Mouse (Mus musculus): ENCODE measurements around the gene Pgm1. TPM values are rescaled to one million over a fixed set of nuclear protein-coding genes. Genes with fewer than 3 reads are reported as not detected.

The Pgm1 gene
- total and polyA plus RNA-seq, 3 experiments, result 6.7 to 28.6 TPM; not detected in 1

DNA sequence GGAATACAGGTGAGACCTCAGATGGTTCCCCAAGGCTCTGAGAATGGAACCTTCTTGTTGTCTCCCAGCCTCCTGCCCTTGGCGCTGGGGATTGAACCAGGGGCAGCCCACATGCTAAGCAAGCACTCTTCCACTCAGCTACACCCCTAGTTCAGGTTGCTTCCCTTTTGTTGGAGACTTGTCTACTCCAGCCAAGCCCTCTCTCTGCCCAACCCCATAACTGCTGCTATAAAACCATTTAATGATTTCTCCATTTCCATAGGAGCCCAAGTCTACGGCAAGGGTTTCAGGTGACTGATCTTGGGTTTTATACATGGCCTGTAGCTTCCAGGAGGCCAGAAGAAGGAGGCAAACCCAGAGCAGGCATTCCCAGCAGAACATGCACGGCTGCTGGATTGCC lies 98.6 kb downstream of the Pgm1 start:
- H3K27me3 ChIP-seq (ENCODE audit: control insufficient read depth in 1 of 2, insufficient read depth in 2 of 2, low read length in 2 of 2), result no peaks in the 10 kb centered on the region
- no peaks in the 10 kb centered on the region for H3K79me2 ChIP-seq (ENCODE audit: control insufficient read depth, insufficient read depth, low read length, poor library complexity)
- no peak for DNase-seq (ENCODE audit: low read depth, low spot score)
- no peak overlapping the region for H3K4me3 ChIP-seq (ENCODE audit: control insufficient read depth in 1 of 2, insufficient read depth in 1 of 2, low read depth in 2 of 2, low read length in 2 of 2)
- no peaks in the 10 kb centered on the region for H3K4me1 ChIP-seq (ENCODE audit: control insufficient read depth in 1 of 2, insufficient read depth in 2 of 2, low read length in 2 of 2)
- no peak overlapping the region for H3K9ac ChIP-seq (ENCODE audit: control insufficient read depth, low read depth, low read length, poor library complexity, severe bottlenecking)
- H3K9me3 ChIP-seq (replicated peaks; ENCODE audit: insufficient read depth, low read length), result no peaks in the 10 kb centered on the region
- no peaks in the 10 kb centered on the region for H3K36me3 ChIP-seq (ENCODE audit: control insufficient read depth in 1 of 2, insufficient read depth in 2 of 2, low read length in 2 of 2)
- TF ChIP-seq JUND (IDR thresholded peaks at IDR 0.05; ENCODE audit: low read depth, low read length) (no peak), POLR2A (IDR thresholded peaks at IDR 0.05; ENCODE audit: control insufficient read depth in 1 of 2, insufficient read depth in 1 of 2, low read depth in 1 of 2, low read length in 2 of 2, poor library complexity in 1 of 2) (no peak), ZMIZ1 (IDR thresholded peaks at IDR 0.05; ENCODE audit: low read depth, low read length) (no peak), USF1 (IDR thresholded peaks at IDR 0.05; ENCODE audit: low read depth, low read length) (no peak), GATA1 (IDR thresholded peaks at IDR 0.05; ENCODE audit: low read depth, low read length) (no peak), CTCF (IDR thresholded peaks at IDR 0.05 in 2 of 3, conservative IDR thresholded peaks at IDR 0.05 in 1 of 3; ENCODE audit: control insufficient read depth in 1 of 3, insufficient read depth in 1 of 3, low read depth in 2 of 3, low read length in 3 of 3, poor library complexity in 1 of 3, severe bottlenecking in 1 of 3) (no peak), ZC3H11A (IDR thresholded peaks at IDR 0.05; ENCODE audit: low read depth, low read length) (no peak), USF2 (IDR thresholded peaks at IDR 0.05; ENCODE audit: borderline replicate concordance in 1 of 2, insufficient read depth in 1 of 2, low read depth in 1 of 2, low read length in 2 of 2) (no peak), EP300 (IDR thresholded peaks at IDR 0.05; ENCODE audit: low read depth in 1 of 2, low read length in 2 of 2) (no peak), NRF1 (IDR thresholded peaks at IDR 0.05; ENCODE audit: insufficient read depth, low read depth, low read length, poor library complexity, severe bottlenecking) (no peak), UBTF (IDR thresholded peaks at IDR 0.05; ENCODE audit: borderline replicate concordance, insufficient read depth, low read depth, low read length) (no peak), CHD2 (IDR thresholded peaks at IDR 0.05; ENCODE audit: low read length) (no peak), POLR2AphosphoS5 (IDR thresholded peaks at IDR 0.05; ENCODE audit: borderline replicate concordance, low read depth, low read length) (no peak), GABPA (IDR thresholded peaks at IDR 0.05; ENCODE audit: low read depth, low read length) (no peak), HCFC1 (IDR thresholded peaks at IDR 0.05; ENCODE audit: low read depth, low read length) (no peak), CHD1 (IDR thresholded peaks at IDR 0.05; ENCODE audit: low read depth, low read length) (no peak), E2F4 (IDR thresholded peaks at IDR 0.05; ENCODE audit: borderline replicate concordance, low read depth, low read length) (no peak), RAD21 (IDR thresholded peaks at IDR 0.05; ENCODE audit: low read depth, low read length) (no peak), ZNF384 (IDR thresholded peaks at IDR 0.05; ENCODE audit: low read depth, low read length) (no peak), POLR2AphosphoS2 (IDR thresholded peaks at IDR 0.05; ENCODE audit: low read length) (no peak)
- no peak overlapping the region for H3K27ac ChIP-seq (ENCODE audit: control insufficient read depth, low read depth, low read length)

DNA sequence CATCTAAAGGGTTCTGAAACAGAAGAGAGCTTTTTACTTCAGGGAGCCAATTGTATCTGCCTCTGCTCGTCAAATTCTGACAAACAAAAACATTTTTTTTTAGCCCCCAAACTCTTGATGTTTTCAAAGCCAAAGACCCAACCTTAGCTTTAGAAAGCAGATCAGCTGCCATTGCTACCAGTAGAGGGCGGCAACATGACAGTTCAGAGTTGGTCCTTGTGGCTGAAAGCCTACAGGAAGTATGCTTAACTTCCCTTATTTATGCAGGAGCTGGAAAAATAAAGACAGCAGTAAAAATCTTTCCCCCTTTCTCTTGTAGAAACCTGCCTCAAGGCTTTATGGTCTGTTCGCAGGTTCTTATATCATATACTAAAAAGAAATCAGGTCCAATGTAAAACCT lies 99.4 kb downstream of the Pgm1 start:
- TF ChIP-seq CTCF (IDR thresholded peaks at IDR 0.05 in 2 of 3, conservative IDR thresholded peaks at IDR 0.05 in 1 of 3; ENCODE audit: control insufficient read depth in 1 of 3, insufficient read depth in 1 of 3, low read depth in 2 of 3, low read length in 3 of 3, poor library complexity in 1 of 3, severe bottlenecking in 1 of 3) (peak; percentile 54 to 81 (median 75)), SMC3 (IDR thresholded peaks at IDR 0.05; ENCODE audit: low read depth, low read length) (peak; percentile 81), ZC3H11A (IDR thresholded peaks at IDR 0.05; ENCODE audit: low read depth, low read length) (peak; percentile 77), POLR2A (IDR thresholded peaks at IDR 0.05; ENCODE audit: control insufficient read depth in 1 of 2, insufficient read depth in 1 of 2, low read depth in 1 of 2, low read length in 2 of 2, poor library complexity in 1 of 2) (no peak), RAD21 (IDR thresholded peaks at IDR 0.05; ENCODE audit: low read depth, low read length) (peak; percentile 77)
- no peaks in the 10 kb centered on the region for H3K27me3 ChIP-seq (ENCODE audit: control insufficient read depth in 1 of 2, insufficient read depth in 2 of 2, low read length in 2 of 2)
- peak; percentile 67 for DNase-seq (ENCODE audit: low read depth, low spot score)
- H3K9ac ChIP-seq (ENCODE audit: control insufficient read depth, low read depth, low read length, poor library complexity, severe bottlenecking), result no peak overlapping the region
- no peaks in the 10 kb centered on the region for H3K9me3 ChIP-seq (replicated peaks; ENCODE audit: insufficient read depth, low read length)
- no peaks in the 10 kb centered on the region for H3K4me1 ChIP-seq (ENCODE audit: control insufficient read depth in 1 of 2, insufficient read depth in 2 of 2, low read length in 2 of 2)
- H3K27ac ChIP-seq (ENCODE audit: control insufficient read depth, low read depth, low read length), result no peak overlapping the region
- no peaks in the 10 kb centered on the region for H3K79me2 ChIP-seq (ENCODE audit: control insufficient read depth, insufficient read depth, low read length, poor library complexity)
- no peak overlapping the region for H3K4me3 ChIP-seq (ENCODE audit: control insufficient read depth in 1 of 2, insufficient read depth in 1 of 2, low read depth in 2 of 2, low read length in 2 of 2)
- no peaks in the 10 kb centered on the region for H3K36me3 ChIP-seq (ENCODE audit: control insufficient read depth in 1 of 2, insufficient read depth in 2 of 2, low read length in 2 of 2)
